Mouse (Mus musculus): ENCODE results near the gene Lhfpl2. TPM values are rescaled to one million over a fixed set of nuclear protein-coding genes. Genes with fewer than 3 reads are reported as not detected.

The Lhfpl2 gene
- polyA plus RNA-seq, 1 experiment from 2014 or later, result 19.1 TPM

- Histone ChIP-seq H3K9ac (no peak overlapping the region), H3K9me3 (no peaks in the 10 kb centered on the region), H3K27ac (no peak overlapping the region), H3K36me3 (no peaks in the 10 kb centered on the region), H3K4me2 (peak overlapping the region; percentile 97), H3K27me3 (replicated peaks) (no peaks in the 10 kb centered on the region), H3K4me1 (peaks cover 14% of the 10 kb centered on the region), H3K4me3 (replicated peaks) (peak overlapping the region; percentile 83)
- ATAC-seq (ENCODE audit: insufficient read depth, low FRiP score, low read depth), result no peak
- 39% methylated on average over 6 of the region's 6 CpGs for WGBS
Measured at GRCm38 (mm10) chr13:94058642-94059222, 1.1 kb downstream of the Lhfpl2 start.

GRCm38 (mm10) chr13:94059373-94059772 is 1.8 kb downstream of the Lhfpl2 start:
- Histone ChIP-seq H3K27ac (no peak overlapping the region), H3K27me3 (replicated peaks) (no peaks in the 10 kb centered on the region), H3K9ac (no peak overlapping the region), H3K36me3 (no peaks in the 10 kb centered on the region), H3K4me1 (peaks cover 14% of the 10 kb centered on the region), H3K9me3 (no peaks in the 10 kb centered on the region), H3K4me2 (0 out of 2 replicates have a peak overlapping the region, but pooled peaks have one; percentile 97), H3K4me3 (replicated peaks) (no peak overlapping the region)
- 91% methylated on average over 4 of the region's 4 CpGs for WGBS
- ATAC-seq (ENCODE audit: insufficient read depth, low FRiP score, low read depth), result no peak

- 87% methylated on average over 6 of the region's 6 CpGs for WGBS
- ATAC-seq (ENCODE audit: insufficient read depth, low FRiP score, low read depth), result no peak
- peaks cover 14% of the 10 kb centered on the region for H3K4me1 ChIP-seq
- H3K9ac ChIP-seq, result no peak overlapping the region
- no peaks in the 10 kb centered on the region for H3K9me3 ChIP-seq
- no peak overlapping the region for H3K27ac ChIP-seq
- no peaks in the 10 kb centered on the region for H3K36me3 ChIP-seq
- H3K4me3 ChIP-seq (replicated peaks), result no peak overlapping the region
- no peak overlapping the region for H3K4me2 ChIP-seq
- H3K27me3 ChIP-seq (replicated peaks), result no peaks in the 10 kb centered on the region
Measured at GRCm38 (mm10) chr13:94059778-94060177, 2.2 kb downstream of the Lhfpl2 start.

- Histone ChIP-seq H3K9ac (no peak overlapping the region), H3K27ac (no peak overlapping the region), H3K4me1 (peaks cover 17% of the 10 kb centered on the region), H3K9me3 (no peaks in the 10 kb centered on the region), H3K4me2 (no peak overlapping the region), H3K4me3 (replicated peaks) (no peak overlapping the region), H3K27me3 (replicated peaks) (no peaks in the 10 kb centered on the region), H3K36me3 (no peaks in the 10 kb centered on the region)
- WGBS, result 88% methylated on average over 3 of the region's 3 CpGs
- no peak for ATAC-seq (ENCODE audit: insufficient read depth, low FRiP score, low read depth)
Measured at GRCm38 (mm10) chr13:94060461-94060860, 2.9 kb downstream of the Lhfpl2 start.

GRCm38 (mm10) chr13:94061256-94061877 is 3.8 kb downstream of the Lhfpl2 start:
- Histone ChIP-seq H3K27ac (no peak overlapping the region), H3K4me2 (no peak overlapping the region), H3K9me3 (no peaks in the 10 kb centered on the region), H3K4me3 (replicated peaks) (no peak overlapping the region), H3K9ac (no peak overlapping the region), H3K27me3 (replicated peaks) (no peaks in the 10 kb centered on the region), H3K4me1 (peaks cover 20% of the 10 kb centered on the region), H3K36me3 (no peaks in the 10 kb centered on the region)
- 75% methylated on average over 9 of the region's 9 CpGs for WGBS
- no peak for ATAC-seq (ENCODE audit: insufficient read depth, low FRiP score, low read depth)

- WGBS, result 19% methylated on average over 21 of the region's 21 CpGs
- peak overlapping the region; percentile 21; the same call in 1 of the 2 replicates for H3K27ac ChIP-seq
- no peak overlapping the region for H3K9ac ChIP-seq
- H3K9me3 ChIP-seq, result no peaks in the 10 kb centered on the region
- peak overlapping the region; percentile 45 for H3K4me2 ChIP-seq
- no peaks in the 10 kb centered on the region for H3K27me3 ChIP-seq (replicated peaks)
- no peaks in the 10 kb centered on the region for H3K36me3 ChIP-seq
- no peak overlapping the region; the same call in 1 of the 2 replicates for H3K4me3 ChIP-seq (replicated peaks)
- H3K4me1 ChIP-seq, result peaks cover 16% of the 10 kb centered on the region
- ATAC-seq (ENCODE audit: insufficient read depth, low FRiP score, low read depth), result peak; percentile 69
Measured at GRCm38 (mm10) chr13:94062349-94063111, 4.9 kb downstream of the Lhfpl2 start.

GRCm38 (mm10) chr13:94063156-94063555 is 5.6 kb downstream of the Lhfpl2 start:
- 0 out of 2 replicates have a peak, but pooled peaks have one; percentile 29 for ATAC-seq (ENCODE audit: insufficient read depth, low FRiP score, low read depth)
- no peaks in the 10 kb centered on the region for H3K9me3 ChIP-seq
- WGBS, result 55% methylated on average over 8 of the region's 8 CpGs
- no peaks in the 10 kb centered on the region for H3K27me3 ChIP-seq (replicated peaks)
- H3K9ac ChIP-seq, result no peak overlapping the region
- H3K4me1 ChIP-seq, result peaks cover 16% of the 10 kb centered on the region
- H3K36me3 ChIP-seq, result no peaks in the 10 kb centered on the region
- peak overlapping the region; percentile 45 for H3K4me2 ChIP-seq
- peak overlapping the region; percentile 21; the same call in 1 of the 2 replicates for H3K27ac ChIP-seq
- H3K4me3 ChIP-seq (replicated peaks), result no peak overlapping the region; the same call in 1 of the 2 replicates

- Histone ChIP-seq H3K4me3 (replicated peaks) (no peak overlapping the region), H3K27ac (no peak overlapping the region), H3K27me3 (replicated peaks) (no peaks in the 10 kb centered on the region), H3K4me1 (peaks cover 16% of the 10 kb centered on the region), H3K9me3 (no peaks in the 10 kb centered on the region), H3K4me2 (no peak overlapping the region), H3K36me3 (no peaks in the 10 kb centered on the region), H3K9ac (no peak overlapping the region)
- 51% methylated on average over 7 of the region's 7 CpGs for WGBS
- no peak for ATAC-seq (ENCODE audit: insufficient read depth, low FRiP score, low read depth)
Measured at GRCm38 (mm10) chr13:94064571-94064970, 7.0 kb downstream of the Lhfpl2 start.

GRCm38 (mm10) chr13:94065276-94066050 is 7.9 kb downstream of the Lhfpl2 start:
- H3K27me3 ChIP-seq (replicated peaks), result no peaks in the 10 kb centered on the region
- H3K27ac ChIP-seq, result no peak overlapping the region
- no peaks in the 10 kb centered on the region for H3K36me3 ChIP-seq
- WGBS, result 53% methylated on average over 11 of the region's 11 CpGs
- ATAC-seq (ENCODE audit: insufficient read depth, low FRiP score, low read depth), result no peak
- H3K4me2 ChIP-seq, result no peak overlapping the region
- peaks cover 16% of the 10 kb centered on the region for H3K4me1 ChIP-seq
- no peak overlapping the region for H3K9ac ChIP-seq
- H3K4me3 ChIP-seq (replicated peaks), result no peak overlapping the region
- H3K9me3 ChIP-seq, result no peaks in the 10 kb centered on the region

- 72% methylated on average over 5 of the region's 5 CpGs for WGBS
- H3K27me3 ChIP-seq (replicated peaks), result no peaks in the 10 kb centered on the region
- H3K4me1 ChIP-seq, result peaks cover 16% of the 10 kb centered on the region
- H3K9ac ChIP-seq, result no peak overlapping the region
- ATAC-seq (ENCODE audit: insufficient read depth, low FRiP score, low read depth), result no peak
- H3K36me3 ChIP-seq, result no peaks in the 10 kb centered on the region
- H3K27ac ChIP-seq, result no peak overlapping the region
- no peaks in the 10 kb centered on the region for H3K9me3 ChIP-seq
- H3K4me3 ChIP-seq (replicated peaks), result no peak overlapping the region
- no peak overlapping the region for H3K4me2 ChIP-seq
Measured at GRCm38 (mm10) chr13:94066626-94067275, 9.2 kb downstream of the Lhfpl2 start.

- no peak for ATAC-seq (ENCODE audit: insufficient read depth, low FRiP score, low read depth)
- H3K9me3 ChIP-seq, result no peaks in the 10 kb centered on the region
- H3K27me3 ChIP-seq (replicated peaks), result no peaks in the 10 kb centered on the region
- no peak overlapping the region for H3K4me2 ChIP-seq
- WGBS, result 93% methylated on average over 1 of the region's 1 CpGs
- H3K36me3 ChIP-seq, result no peaks in the 10 kb centered on the region
- no peak overlapping the region for H3K27ac ChIP-seq
- H3K4me3 ChIP-seq (replicated peaks), result no peak overlapping the region
- H3K9ac ChIP-seq, result no peak overlapping the region
- H3K4me1 ChIP-seq, result peaks cover 6% of the 10 kb centered on the region
Measured at GRCm38 (mm10) chr13:94068308-94068707, 10.7 kb downstream of the Lhfpl2 start.

All from stomach, embryonic 15.5 days (tissue).